Mouse (Mus musculus) liver, embryonic 14.5 days (tissue): ENCODE measurements around the gene Nceh1.

ENCODE experiments used
- CTCF ChIP-seq: IDR thresholded peaks from 2 replicates; pipeline ENCODE4 v1.5.1; 2016; ENCODE audit warnings: antibody characterized with exemption, low read depth, control low read depth
- EP300 ChIP-seq: IDR thresholded peaks from 2 replicates; pipeline ENCODE4 v1.6.1; 2016; ENCODE audit warnings: antibody characterized with exemption, low read depth

DNA sequence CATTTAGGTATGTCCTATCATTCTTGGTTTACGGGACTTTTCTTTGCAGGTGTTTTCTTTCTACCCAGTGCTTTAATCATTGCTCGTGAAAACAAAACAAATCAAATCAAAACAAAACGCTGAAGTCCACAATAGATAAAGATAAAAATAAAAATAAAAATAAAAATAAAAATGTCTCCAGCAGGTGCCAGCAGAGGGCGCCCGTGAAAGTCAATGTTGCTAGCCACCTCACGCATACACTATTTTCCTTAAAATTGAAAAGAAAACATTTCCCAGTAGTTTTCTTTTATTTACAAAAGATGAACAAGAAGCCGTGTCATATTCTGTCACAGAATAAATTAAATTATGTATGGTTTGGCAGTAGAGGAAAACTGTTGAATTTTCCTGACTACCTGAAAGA lies 68.2 kb downstream of the Nceh1 start:
- TF ChIP-seq CTCF (peak; percentile 21; the same call in 1 of the 2 replicates), EP300 (no peak)
